Mouse (Mus musculus) heart, adult 8-10 months (tissue): ENCODE measurements at regions not wholly inside any gene's neighbourhood (a gene's known extent, or its start where the extent isn't known, plus 50 kb on each side); places are given as distances from the start of the nearest gene placed in this dataset.
A peak's percentile ranks its signal among the peaks of the same experiment; 100 is the strongest.

Experiments used
- DNase-seq: peaks from one replicate; pipeline ENCODE4 v3.0.0; 2022; ENCODE audit warnings: low spot score

DNA sequence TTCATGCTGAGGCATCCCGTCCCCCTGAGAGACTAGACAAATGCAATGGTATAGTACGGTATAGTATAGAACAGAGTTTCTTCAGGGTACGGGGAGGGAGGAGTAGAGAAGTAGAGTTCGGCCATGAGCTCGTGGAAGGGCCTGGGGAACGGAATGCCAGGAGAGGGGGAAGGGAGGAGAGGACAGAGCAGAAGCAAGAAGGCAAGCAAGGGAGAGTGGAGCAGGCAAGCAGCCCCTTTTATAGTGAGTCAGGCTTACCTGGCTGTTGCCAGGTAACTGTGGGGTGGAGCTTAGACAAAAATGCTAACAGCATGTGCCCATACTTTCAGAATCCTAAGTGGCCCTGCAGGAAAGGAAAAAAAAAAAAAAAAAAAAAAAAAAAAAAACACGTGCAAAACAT lies 174.7 kb upstream of the Dapk1 start:
- no peak for DNase-seq

DNA sequence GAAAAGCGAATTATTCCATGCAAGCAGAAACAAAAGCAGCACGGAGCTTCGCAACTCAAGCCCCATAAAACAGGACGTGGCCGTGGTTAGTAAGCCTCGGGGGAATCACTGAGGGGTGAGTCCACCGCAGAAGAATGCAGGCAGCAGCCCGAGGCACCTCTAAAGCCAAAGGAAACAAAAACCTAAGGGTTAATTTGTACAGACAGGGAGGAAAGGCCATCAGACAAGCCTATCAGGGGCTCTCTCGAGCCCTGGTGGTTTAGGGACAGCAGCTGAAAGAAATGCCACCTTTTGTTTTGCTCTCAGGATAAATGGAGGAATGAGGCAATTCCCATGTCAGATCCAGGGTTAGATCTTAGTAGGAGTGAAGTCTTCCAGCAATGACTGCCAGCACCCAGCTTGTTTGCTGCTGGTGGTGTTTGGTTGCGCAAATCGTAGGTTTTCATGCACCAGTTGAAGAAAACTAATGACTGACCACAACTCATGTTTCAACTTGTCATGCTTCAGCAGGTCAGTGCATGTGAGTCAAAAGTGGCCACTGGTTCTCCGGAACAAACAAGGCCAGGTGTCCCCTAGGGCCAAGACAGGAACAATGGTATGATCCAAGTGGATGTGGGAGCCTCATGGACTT lies 173.9 kb upstream of the Dapk1 start:
- DNase-seq = peak; percentile 54

DNA sequence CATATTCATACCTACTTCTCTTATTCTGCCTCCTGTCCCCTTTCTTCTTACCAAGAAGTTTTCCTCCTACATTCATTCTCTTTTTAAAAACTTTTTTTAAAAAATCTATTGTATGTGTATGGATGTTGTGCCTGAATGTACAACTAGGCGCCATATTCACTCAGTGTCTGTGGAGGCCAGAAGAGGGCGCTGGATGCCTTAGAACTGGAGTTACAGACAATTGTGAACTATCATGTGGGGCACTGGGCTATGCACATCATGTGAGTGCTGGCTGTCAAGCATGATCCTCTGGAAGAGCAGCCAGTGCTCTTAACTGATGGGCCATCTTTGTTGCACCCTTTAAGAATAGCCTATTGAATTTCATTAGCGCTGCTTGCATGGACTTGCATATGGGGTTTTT lies 172.6 kb upstream of the Dapk1 start:
- no peak for DNase-seq

DNA sequence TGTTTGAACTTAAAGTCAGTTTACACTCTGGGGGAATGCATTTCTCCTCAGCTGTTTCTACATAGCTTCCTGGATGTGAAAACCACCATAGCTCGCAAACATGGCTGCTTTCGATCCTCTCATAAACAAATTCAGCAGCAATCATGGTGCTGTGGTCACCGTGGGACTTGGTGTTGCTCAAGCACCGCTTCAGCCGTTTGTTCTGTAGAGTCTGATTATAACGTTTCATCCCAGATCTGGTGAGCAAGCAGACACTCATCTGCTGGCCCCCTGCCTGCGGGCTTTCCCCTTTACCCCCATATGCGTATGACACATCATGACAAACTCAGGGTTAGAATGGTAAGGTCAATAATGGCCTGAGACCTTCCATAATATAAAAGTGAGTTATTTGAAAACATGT lies 170.3 kb upstream of the Dapk1 start:
- DNase-seq = no peak

DNA sequence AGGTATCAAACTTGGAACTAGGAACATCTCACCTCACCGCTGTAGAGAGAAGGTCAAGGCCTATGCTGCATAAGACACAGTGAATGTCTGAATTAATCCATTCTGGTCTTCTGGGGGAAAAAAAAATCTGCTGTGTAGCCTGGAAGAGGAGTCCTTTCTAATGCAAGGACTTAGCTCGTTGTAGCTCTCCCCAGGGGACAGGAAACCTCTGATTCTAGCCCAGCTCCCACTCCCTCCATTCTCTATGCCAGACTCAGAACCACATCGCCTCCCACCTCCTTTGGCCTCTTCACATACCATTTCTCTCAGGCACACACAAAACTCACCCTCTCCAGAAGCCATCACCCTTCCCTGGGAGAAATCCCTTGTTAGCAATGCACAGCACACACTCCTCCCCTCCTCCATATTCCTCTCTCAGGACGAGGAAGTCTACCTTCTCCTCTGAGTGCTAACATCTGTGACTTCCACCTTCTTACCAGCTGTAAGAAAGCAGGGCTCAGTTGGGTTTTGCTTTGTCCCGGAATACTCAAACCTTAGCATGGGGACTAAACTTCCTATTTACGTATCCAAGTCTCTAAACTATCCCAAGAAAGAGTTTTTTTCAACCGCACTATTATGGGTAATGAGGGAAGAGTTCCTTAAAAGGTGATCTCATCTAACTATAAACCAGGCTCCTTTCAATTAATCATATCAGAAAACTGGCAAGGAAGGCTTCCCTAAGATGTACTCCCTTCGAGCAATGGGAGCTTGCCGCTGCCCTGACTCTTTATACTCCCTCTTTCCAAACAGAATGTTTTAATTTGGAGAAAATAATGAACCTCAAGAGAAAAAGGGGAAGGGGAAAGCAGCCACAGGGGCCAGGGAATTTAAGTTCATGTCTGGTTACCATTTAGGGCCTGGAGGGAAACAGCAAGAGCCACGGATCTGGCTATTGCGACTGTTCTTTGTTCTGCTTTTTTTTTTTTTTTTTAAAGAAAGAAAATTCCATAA lies 167.2 kb upstream of the Dapk1 start:
- no peak for DNase-seq

DNA sequence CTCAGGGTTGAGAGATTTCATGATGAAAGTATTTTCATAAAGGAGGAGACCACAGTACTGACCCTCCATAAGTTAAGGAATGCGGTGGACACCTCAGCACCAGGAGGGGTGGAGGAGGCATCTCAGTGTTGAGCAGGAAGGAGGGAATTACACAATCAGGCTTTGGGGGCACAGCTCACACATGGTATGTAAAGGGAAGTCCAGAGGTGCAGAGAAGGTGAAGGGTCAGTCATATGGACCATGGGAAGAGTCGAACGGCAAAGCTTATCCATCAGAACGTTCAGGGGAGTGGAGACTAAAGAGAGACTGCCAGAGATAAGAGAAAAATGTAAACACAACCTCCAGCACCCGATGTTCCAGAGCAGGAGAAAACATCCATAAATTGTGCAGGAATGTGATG lies 166.4 kb upstream of the Dapk1 start:
- no peak for DNase-seq

DNA sequence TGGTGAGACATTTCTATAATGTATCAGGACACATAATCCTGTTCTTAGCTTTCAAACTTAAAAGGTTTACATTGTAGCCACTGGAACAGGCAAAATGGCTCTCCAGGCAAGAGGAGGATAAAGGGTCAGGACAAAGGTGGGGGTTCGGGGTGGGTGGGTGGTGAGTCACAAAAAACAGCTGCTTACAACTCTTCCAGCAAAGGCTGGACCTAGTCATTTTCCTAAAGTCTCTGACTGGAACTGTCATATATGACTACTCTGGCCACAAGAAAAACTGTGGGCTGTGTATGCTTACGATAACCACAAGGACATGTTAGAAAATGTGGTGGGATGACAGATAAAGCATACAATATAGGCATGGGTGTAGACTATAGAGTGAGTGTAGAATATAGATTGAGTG lies 163.6 kb upstream of the Dapk1 start:
- no peak for DNase-seq

DNA sequence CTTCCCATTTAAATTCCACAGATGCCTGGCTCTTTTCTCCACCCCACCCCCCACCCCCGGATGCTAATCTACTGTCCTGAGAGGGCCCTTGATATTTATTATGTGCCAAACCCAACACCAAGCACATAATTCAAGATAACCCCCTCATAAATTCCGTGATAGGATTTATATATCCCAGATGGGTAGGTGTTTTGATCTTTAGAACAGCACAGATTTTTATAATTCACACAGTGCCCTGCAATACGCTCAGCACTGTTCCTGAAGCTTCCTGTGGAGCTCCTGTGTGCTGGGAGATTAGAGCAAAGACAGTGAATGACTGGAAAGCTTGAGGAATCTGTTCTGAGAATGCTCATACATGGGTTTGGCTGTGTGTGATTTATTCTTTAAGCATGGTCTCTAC lies 161.2 kb upstream of the Dapk1 start:
- DNase-seq = no peak

DNA sequence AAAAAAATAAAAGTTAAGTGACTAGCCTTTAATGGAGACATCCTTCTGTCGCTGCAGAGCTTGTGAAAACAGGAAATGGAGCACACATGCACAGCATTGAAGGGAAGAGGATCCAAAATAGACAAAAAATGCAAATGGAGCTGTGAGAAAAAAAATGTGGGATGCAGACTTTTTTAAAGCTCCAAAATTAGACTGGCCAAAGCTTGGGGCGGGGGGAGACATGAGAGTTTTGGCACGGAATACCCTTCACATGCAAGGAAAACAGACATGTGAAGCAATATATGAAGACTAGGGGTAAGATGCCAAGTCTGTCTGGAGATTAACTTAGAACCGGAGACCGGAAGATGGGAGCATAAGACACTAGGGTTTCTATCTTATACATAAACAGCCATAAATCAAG lies 156.6 kb upstream of the Dapk1 start:
- no peak for DNase-seq

DNA sequence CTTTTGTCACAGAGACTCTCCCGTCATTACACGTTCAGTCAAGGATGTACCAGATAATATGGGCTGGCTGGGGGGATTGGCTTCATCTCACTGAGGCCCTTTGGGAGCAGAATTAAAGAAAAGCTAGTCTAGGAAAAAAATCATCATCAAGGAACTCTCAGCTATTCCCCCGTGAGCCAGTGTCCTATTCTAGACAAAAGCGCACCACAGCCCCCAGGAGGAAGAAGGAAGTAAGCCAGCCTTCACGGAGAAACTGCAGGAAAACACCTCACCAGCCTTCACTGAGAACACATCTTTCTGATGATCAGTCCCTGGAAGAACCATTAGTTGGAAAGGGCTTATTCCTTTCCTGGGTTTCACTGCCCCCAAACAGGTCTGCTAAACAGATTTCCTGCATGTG lies 154.8 kb upstream of the Dapk1 start:
- DNase-seq = no peak

DNA sequence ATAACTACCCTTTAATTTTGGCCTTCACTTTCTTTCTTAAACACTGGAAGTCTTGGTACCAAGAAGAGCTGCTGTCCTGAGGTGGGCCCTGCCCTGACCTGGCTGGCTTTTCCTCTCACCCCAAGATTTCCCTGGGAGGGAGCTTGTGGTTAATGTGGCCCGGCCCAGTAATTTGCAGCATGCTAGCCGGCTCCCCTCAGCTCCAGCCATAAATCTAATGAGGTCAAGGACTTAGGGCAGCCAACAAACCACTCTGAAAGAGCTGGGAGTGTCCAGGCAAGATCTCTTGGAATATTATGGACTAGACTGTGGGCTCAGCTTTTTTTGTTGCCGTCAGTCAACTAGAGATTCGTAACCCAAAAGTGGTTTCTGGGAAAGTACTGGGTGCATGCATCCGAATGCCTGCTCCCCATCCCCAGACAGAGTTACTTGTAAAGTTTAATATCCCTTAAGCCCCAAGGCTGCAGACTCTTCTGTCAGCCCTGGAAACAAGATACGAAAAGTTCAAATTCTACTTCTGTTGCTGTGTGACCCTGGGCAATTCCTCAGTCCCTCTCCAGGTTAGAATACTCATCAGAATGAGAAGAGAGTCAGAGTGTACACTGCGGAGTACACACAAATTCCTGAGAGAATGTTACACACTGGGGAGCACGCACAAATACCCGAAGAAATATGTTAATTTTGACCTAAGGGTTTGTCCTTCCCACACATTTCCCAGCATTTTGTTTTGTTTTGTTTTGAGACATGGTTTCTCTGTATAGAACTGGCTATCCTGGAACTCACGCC lies 150.8 kb upstream of the Dapk1 start:
- no peak for DNase-seq

DNA sequence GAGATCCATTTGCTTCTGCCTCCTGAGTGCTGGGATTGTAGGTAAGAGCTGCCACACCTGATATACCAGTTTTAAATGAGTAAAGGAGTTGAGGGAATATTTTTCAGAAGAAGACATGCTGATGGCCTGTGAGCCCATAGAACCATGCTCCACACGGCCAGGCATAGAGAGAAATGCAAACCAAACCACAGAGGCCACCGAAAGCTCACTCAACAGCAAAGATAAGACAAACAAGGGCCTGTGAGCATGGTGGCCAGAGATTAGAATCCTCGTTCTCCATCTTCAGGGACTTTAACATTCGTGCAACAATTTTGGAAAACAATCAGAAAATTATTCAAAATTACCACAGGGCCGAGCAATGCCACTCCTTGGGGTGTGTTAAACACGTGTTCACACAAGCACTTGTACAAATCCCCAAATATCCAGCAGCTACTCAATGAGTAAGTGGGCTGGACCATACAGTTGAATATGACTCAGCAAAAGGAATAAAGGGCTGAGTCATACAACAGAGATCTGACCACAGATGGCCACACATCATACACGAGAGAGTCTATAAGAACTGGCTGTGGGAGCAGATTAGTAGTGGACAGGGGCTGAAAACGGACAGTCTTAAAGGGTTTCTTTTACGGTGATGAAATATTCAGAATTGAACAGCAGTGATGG lies 147.8 kb upstream of the Dapk1 start:
- DNase-seq = no peak

DNA sequence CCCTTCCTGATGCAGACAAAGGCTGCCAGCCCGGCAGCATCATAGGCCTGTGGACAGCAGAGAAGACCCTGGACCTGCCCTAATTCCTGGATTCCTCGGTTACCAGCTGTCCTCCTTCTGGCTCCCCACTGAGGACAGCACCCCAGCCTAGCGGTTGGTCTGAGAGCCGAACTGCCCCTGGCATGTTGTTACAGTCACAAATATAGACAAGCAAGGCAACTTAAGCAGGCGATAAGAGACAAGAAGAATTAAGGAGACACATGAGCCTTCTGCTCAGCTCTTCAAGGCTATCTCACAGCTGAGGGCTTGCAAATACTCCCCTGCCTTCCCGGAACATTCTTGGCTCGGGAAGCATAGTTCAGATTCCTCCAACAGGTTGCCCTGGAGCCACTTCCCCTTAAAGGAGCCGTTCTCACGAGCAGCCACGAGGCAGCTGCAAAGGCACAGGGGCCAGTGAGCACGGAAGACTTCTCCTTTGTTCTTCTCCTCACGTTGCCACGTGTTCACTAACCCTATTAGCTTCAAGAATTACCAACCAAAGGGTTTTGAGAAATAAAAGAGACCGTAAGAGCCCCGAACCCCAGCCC lies 146.6 kb upstream of the Dapk1 start:
- peak; percentile 33 for DNase-seq

DNA sequence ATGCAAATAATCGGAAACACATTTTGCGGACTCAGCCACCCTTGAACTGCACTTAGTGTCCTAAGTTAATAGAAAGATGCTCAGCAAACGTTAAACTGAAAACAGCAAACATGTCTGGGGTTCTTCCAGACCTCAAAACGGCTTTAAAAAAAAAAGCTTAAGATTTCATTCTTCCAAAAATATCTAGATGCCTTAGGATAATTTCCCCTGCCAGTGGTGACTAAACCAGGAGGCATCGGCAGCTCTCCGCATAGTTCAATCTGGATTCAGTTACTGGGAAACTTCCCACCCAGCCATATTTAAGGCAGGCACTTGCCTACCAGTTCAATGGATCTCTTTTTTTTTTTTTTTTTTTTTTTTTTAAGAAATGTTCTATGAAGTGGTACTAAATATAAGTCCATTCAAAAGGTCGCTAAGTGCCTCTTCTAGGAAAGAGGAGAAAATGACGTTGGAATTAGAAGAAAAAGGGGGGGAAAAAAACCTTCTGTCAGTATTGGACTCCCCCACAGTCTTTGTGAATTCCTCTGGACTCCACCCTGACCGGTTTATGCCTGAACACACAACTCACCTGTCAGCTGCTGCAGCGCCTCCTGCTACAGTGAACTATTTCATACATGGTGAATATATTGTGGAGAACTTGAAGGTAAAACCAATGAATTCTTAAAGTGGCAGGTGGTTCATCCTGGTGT lies 145.7 kb upstream of the Dapk1 start:
- DNase-seq = no peak

DNA sequence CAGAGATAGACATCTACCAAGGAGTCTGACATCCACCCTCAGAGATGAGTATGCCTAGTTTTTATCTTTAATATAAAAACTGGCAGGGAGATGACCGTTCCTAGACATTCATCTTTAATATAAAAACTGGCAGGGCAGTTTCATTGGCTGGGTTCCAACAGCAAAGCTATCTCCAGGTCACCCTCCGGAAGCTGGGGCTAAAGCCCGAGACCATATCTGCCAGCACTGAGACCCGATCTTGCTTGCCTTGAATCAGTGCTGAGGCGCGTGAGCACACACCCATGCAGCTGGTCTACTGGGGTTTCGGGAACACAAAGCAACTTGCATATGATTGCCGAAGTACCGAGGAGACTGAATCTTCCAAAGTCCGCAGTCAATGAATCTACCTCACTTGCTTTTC lies 144.5 kb upstream of the Dapk1 start:
- no peak for DNase-seq

DNA sequence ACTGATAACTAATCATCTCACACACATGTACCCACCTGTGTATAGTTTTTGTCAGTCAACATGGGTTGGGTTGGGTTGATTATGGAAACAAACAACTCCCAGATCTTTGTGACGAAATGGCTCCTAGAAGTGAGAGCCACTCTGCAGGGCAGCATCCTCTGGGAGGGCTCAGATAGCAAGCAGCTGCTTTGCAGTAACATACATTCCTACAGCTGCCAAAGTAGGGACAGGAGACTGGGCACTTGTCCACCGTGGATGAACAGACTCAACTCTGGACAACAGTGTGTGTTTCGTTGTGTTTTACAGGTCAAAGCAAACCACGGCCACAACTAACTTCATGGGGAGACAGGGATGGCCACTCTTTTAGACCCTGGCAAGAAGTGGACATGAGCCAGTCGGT lies 142.7 kb upstream of the Dapk1 start:
- no peak for DNase-seq

DNA sequence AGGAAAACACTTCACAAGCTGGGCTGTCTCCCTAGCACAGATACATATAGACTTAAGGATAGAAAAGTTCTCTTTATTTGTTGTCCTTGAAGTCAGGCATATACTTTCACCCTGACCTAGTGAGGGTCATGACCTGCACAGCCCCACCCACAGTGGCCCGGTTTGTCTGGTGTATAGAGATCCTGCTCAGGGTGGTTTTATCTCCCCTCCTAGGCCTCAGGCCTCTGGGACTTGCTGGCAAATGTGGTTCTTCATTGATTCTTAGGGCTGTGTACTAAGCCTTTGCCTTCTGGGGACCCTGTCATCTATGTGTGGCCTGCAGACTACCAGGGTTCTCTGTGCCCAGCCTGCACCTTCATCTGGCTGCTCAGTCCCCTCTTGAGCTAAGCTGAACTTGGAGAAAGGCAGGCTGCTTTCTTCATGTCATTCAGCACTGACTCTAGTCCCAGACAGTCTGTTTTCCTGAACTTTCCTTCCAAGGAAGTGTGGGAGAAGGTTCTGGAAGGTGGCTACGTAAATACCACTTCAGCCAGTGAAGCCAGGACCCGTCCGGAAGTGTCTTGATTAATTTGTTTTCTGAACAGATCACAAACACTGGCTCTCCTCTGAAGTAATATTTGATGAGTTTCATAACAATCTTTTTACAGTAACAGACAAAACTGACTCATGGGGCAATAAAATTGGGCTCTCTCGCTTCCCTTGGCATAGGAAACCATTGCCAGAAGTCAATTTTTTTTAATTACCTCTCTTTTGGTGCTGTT lies 135.0 kb upstream of the Dapk1 start:
- DNase-seq = no peak

DNA sequence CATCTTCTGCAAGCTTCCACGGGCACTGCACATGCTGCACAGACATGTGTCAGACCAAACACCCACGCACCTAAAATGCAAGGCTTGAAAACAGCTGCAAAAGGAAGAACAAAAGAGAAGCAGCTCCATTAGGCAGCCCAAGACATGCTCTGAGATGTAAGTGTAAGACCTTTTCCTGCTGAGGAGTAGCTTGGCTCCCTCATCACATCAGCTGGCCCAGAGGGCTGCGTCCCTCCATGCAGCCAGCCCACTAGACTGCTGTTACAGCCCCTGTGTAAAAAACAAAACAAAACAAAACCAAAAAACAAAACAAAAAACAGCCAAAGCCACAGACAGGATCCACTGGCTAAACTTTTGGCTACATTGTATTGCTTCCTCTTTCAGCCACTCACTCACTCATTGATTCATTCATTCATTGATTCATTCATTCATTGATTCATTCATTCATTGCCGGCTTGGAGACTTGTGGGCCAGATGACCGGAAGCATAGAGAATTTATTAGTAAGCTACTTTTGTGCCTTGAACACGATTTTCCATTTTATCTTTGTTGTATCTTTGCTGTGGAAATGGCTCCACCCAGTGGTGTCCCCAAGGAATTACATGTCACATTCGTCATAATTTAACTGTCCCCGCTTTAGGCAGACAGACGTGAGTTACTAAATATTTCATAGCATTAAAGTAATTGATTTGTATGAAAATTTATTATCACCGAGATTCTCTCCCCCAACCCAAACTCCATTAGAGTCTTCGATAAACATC lies 133.7 kb upstream of the Dapk1 start:
- DNase-seq = peak; percentile 58
